Mouse (Mus musculus) macrophage (primary cell): ENCODE results near the gene Rnase2a. TPM values are rescaled to one million over a fixed set of nuclear protein-coding genes. Genes with fewer than 3 reads are reported as not detected.

ENCODE experiments used
- polyA plus RNA-seq: library from polyadenylated mRNA; stranded (reverse); fragments of 250-400 nt; gene quantifications from 3 replicates; pipeline ENCODE4 v1.2.4, GENCODE M21; 2018; ENCODE audit warnings: inconsistent platforms

Rnase2a gene
- polyA plus RNA-seq, 1 experiment from 2014 or later = not detected

Other genes with a start within 250 kb of the Rnase2a start
- gene Rnase10, start 248.4 kb downstream of the Rnase2a start, polyA plus RNA-seq = not detected in 3 replicates
- gene Rnase9, start 214.2 kb downstream of the Rnase2a start, polyA plus RNA-seq = not detected in 3 replicates
- gene Rnase11, start 205.9 kb downstream of the Rnase2a start, polyA plus RNA-seq = not detected in 3 replicates
- gene Rnase12, start 198.5 kb downstream of the Rnase2a start, polyA plus RNA-seq = not detected in 3 replicates
- not detected in 3 replicates for gene Olfr750, start 181.7 kb downstream of the Rnase2a start, polyA plus RNA-seq
- gene Rnase4, start 165.0 kb downstream of the Rnase2a start, polyA plus RNA-seq = 71.8 to 173 TPM (median 117 TPM) in 3 replicates
- 15.6 to 41.8 TPM (median 23.3 TPM) in 3 replicates for gene Ang, start 165.0 kb downstream of the Rnase2a start, polyA plus RNA-seq
- gene Eddm3b, start 141.7 kb downstream of the Rnase2a start, polyA plus RNA-seq = not detected in 3 replicates
- 3.8 to 24.3 TPM (median 17.6 TPM) in 3 replicates for gene Rnase6, start 132.2 kb downstream of the Rnase2a start, polyA plus RNA-seq
- gene Rnase1, start 109.3 kb downstream of the Rnase2a start, polyA plus RNA-seq = not detected in 3 replicates
- not detected in 3 replicates for gene Rnase2b, start 93.9 kb downstream of the Rnase2a start, polyA plus RNA-seq
- not detected in 3 replicates for gene Ang2, start 57.0 kb downstream of the Rnase2a start, polyA plus RNA-seq
- gene Ear14, start 52.7 kb downstream of the Rnase2a start, polyA plus RNA-seq = not detected in 3 replicates
- not detected in 3 replicates for gene Gm7247, start 105.6 kb upstream of the Rnase2a start, polyA plus RNA-seq
- not detected in 3 replicates for gene Vmn2r88, start 154.7 kb upstream of the Rnase2a start, polyA plus RNA-seq
- gene Vmn2r89, start 195.7 kb upstream of the Rnase2a start, polyA plus RNA-seq = not detected in 3 replicates